Mouse (Mus musculus) gastrocnemius, adult 18-20 months (tissue): ENCODE data around the gene Scube2. TPM values are rescaled to one million over a fixed set of nuclear protein-coding genes. Genes with fewer than 3 reads are reported as not detected.

ENCODE experiments used
- DNase-seq: peaks from one replicate; pipeline ENCODE4 v3.0.0; 2021; ENCODE audit warnings: low spot score
- long read RNA-seq, 2 experiments: library from polyadenylated mRNA; stranded (forward); transcript quantifications; one replicate each; pipeline ENCODE4 v2.0.0; 2021
- total RNA-seq, 2 experiments: library from RNA; stranded (reverse); gene quantifications; 2 replicates each; pipeline ENCODE4 v1.2.3; 2021

Gene Scube2
- total RNA-seq: 1 to 10 TPM; 2.1 to 3.7 TPM
- long read RNA-seq, experiment 1: 0 reads
- long read RNA-seq, experiment 2: 0 reads

GRCm38 (mm10) chr7:109865370-109866229, at the start of gene Scube2:
TSS of gene Scube2 (minus strand) at chr7:109865679.
- no peak for DNase-seq

- no peak for DNase-seq
Measured at GRCm38 (mm10) chr7:109906165-109906564, 40.7 kb upstream of the Scube2 start.

- no peak for DNase-seq
Measured at GRCm38 (mm10) chr7:109900921-109901320, 35.4 kb upstream of the Scube2 start.

- no peak for DNase-seq
Measured at GRCm38 (mm10) chr7:109898911-109899310, 33.4 kb upstream of the Scube2 start.

- peak; percentile 67 for DNase-seq
Measured at GRCm38 (mm10) chr7:109892530-109892929, 27.1 kb upstream of the Scube2 start.

GRCm38 (mm10) chr7:109891786-109892185, 26.3 kb upstream of the Scube2 start:
- DNase-seq: no peak

- DNase-seq: no peak
Measured at GRCm38 (mm10) chr7:109890256-109890655, 24.8 kb upstream of the Scube2 start.

GRCm38 (mm10) chr7:109889300-109889699, 23.8 kb upstream of the Scube2 start:
- no peak for DNase-seq

- no peak for DNase-seq
Measured at GRCm38 (mm10) chr7:109886249-109886648, 20.8 kb upstream of the Scube2 start.

GRCm38 (mm10) chr7:109882574-109882973, 17.1 kb upstream of the Scube2 start:
- DNase-seq: no peak

GRCm38 (mm10) chr7:109881561-109882099, 16.2 kb upstream of the Scube2 start:
- no peak for DNase-seq

- no peak for DNase-seq
Measured at GRCm38 (mm10) chr7:109879158-109879557, 13.7 kb upstream of the Scube2 start.

- no peak for DNase-seq
Measured at GRCm38 (mm10) chr7:109876085-109876484, 10.6 kb upstream of the Scube2 start.

- no peak for DNase-seq
Measured at GRCm38 (mm10) chr7:109875598-109875997, 10.1 kb upstream of the Scube2 start.

- DNase-seq: no peak
Measured at GRCm38 (mm10) chr7:109875033-109875432, 9.6 kb upstream of the Scube2 start.

- no peak for DNase-seq
Measured at GRCm38 (mm10) chr7:109873170-109873569, 7.7 kb upstream of the Scube2 start.

GRCm38 (mm10) chr7:109871232-109871631, 5.8 kb upstream of the Scube2 start:
- no peak for DNase-seq

- DNase-seq: no peak
Measured at GRCm38 (mm10) chr7:109868498-109868897, 3.0 kb upstream of the Scube2 start.

- DNase-seq: no peak
Measured at GRCm38 (mm10) chr7:109866643-109867042, 1.2 kb upstream of the Scube2 start.

GRCm38 (mm10) chr7:109863561-109863960, 1.9 kb downstream of the Scube2 start:
- DNase-seq: no peak

- no peak for DNase-seq
Measured at GRCm38 (mm10) chr7:109860162-109860561, 5.3 kb downstream of the Scube2 start.

- no peak for DNase-seq
Measured at GRCm38 (mm10) chr7:109859354-109859753, 6.1 kb downstream of the Scube2 start.

- DNase-seq: peak; percentile 9
Measured at GRCm38 (mm10) chr7:109852752-109853212, 12.7 kb downstream of the Scube2 start.
